Mouse (Mus musculus) inflammation-experienced regulatory T-cells, adult 16 weeks (primary cell): ENCODE results near the gene Cd3eap. TPM values are rescaled to one million over a fixed set of nuclear protein-coding genes. Genes with fewer than 3 reads are reported as not detected.

Experiments used
- polyA plus RNA-seq: library from polyadenylated mRNA; unstranded; fragments of 100-300 nt; shearing (Covaris generic); gene quantifications from one replicate; pipeline ENCODE4 v1.2.1, GENCODE M21; 2017

The Cd3eap gene
- 13.1 TPM for polyA plus RNA-seq

DNA sequence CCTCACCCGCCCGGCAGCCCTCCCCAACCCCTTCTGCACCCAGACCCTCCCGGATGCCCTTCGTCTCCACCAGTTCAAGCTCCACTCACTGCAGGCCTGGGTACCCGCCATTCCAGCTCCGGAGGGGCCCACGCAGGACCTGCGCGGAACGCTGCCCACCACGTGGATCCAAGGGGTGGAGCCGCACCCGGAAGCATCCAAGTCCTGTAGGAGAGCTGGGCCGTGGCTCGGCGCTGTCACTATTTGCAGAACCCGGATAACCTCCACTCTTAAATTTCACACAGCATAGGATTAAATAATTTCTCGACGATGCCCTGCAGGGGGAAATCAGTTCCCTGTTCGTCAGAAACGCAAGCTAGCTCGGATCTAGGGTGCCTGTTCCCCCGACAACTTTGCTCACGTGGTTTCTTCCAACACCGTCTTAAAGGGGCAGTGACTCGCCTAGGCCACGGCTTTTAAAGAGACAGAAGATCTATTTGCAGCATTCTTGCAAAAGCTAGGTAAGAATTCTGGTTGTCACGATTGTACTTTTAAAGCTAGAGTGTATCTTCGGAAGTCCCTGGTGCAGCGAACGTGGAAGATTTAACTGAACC lies at the start of gene Cd3eap, which contains the start of gene Ppp1r13l:
Cd3eap (minus strand) TSS at position 185 of the 593 bp plus-strand sequence.
Ppp1r13l (plus strand) TSS at position 451 of the 593 bp plus-strand sequence.

DNA sequence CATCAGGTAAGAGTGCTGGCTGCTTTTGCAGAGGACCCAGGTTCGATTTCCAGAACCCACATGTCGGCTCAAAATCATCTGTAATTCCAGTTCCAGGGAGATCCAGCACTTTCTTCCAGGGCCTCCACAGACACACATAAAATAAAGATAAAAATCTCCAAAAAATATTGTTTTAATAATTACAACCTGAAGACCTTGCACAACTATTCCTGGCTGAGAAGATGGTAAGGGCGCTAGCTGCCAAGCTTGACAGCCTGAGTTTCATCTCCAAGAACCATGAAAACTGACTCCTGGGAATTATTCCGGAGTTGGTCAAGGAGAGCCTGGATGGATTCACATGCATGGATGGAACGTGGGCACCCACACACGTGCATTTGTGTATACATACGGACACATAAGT lies 45.2 kb upstream of the Cd3eap start, which contains the start of gene Ckm:
Ckm (plus strand) TSS at position 301 of the 400 bp plus-strand sequence.

DNA sequence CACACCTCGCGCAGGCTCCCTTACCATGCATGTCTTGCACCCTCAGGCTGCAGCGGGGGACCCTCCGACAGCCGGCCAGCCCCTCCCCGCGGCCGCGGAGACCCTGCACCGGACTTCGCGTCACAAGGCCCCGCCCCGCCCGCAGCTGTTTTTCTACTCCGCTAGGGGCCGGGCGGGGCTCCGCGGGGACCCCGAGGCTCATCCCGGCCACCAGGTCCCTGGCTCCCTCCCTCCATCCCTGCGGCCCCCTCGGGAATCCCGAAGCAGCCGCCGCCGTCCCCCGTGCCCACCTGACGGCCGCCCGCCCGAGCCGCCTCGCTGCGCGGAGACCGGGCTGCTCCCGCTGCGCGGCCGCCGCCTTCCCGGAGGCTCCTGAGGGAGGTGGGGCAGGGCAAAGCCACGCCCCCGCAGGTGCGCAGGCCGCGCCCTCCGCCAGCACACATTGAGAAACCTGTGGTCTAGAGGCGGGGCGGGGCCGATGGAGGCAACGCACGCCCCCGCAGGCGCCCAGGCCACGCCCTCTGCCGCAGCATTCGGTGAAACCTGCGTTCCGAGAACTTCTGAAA lies 44.5 kb upstream of the Cd3eap start, which contains the start of gene Klc3:
Klc3 (minus strand) TSS at position 374 of the 566 bp plus-strand sequence.

DNA sequence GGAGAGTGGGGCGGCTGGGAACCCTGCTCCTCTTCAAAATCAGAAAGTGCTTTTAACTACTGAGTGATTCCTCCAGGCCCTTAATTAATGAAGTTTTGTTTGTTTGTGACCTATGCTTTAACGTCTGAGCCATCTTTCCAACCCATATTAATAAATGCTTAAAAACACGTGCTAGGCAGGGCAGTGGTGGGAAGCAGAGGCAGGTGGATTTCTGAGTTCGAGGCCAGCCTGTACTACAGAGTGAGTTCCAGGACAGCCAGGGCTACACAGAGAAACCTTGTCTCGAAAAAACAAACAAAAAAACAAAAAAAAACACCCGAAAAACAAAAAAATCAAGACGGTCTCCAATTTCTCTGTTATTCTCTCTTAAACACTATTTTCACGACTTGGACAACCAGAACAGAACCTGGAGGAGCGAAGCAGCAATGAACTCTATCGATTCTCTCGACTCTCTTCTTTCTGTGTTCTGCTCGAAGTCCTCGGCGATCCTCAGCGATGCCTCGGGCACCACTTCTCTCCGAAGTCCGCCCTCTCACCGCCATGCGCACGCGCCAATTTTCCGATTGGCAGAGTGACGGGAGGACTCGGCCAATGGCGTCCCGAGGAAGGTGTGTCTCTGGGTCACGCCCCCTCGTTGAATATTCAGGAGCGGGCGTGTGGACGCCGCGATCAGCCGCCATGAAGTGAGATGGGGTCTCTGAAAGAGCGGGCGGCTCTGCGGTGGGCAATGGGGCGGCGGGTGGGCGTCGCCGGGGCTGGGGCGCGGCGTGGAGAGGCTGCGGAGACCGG lies 22.3 kb upstream of the Cd3eap start, which contains the start of gene Ercc2:
Ercc2 (plus strand) TSS at position 634 of the 789 bp plus-strand sequence.

DNA sequence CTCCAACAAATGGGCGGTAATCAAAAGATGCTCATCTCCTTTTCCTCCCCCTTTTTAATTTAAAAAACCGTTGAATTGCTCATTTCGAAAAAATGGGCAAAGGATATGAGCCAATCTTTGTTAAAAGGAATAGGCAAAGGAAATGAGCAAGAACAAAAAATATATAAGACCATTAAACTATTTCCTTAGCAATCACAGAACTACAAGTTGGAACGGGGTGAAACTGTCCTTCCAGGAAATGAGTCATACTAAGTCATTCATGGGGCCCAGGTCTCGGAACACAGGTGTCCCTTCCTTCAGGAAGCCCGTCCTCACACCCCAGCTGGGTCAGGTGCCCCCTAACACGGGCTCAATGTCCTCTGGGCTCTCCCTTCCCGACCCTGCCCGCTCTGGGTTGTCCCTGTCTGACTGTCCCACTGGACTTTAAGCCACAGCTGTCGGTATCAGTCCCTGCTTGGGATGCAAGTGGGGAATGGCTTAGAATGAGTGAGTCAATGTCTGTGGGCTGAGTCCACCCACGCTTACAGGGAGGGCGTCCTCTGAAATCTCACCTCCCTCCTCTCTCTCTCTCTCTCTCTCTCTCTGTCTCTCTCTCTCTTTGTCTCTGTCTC lies 14.9 kb downstream of the Cd3eap start, which contains the start of gene Ercc1:
Ercc1 (plus strand) TSS at position 542 of the 611 bp plus-strand sequence.

GRCm38 (mm10) chr7:19309884-19310641 lies 49.2 kb downstream of the Cd3eap start, which contains the start of gene Fosb:
TSS of gene Fosb (minus strand) at chr7:19310051.

Other genes with a start within 250 kb of the Cd3eap start
- gene Gm4969, start 241.1 kb downstream of the Cd3eap start, polyA plus RNA-seq = not detected
- 36.5 TPM for gene Fbxo46, start 239.6 kb downstream of the Cd3eap start, polyA plus RNA-seq
- 14.1 TPM for gene Qpctl, start 210.2 kb downstream of the Cd3eap start, polyA plus RNA-seq
- 46.5 TPM for gene Snrpd2, start 209.8 kb downstream of the Cd3eap start, polyA plus RNA-seq
- gene Gipr, start 193.4 kb downstream of the Cd3eap start, polyA plus RNA-seq = not detected
- gene Eml2, start 183.1 kb downstream of the Cd3eap start, polyA plus RNA-seq = 38.3 TPM
- gene Gpr4, start 146.9 kb downstream of the Cd3eap start, polyA plus RNA-seq = 0.10 TPM
- 25.0 TPM for gene Opa3, start 131.1 kb downstream of the Cd3eap start, polyA plus RNA-seq
- 290 TPM for gene Vasp, start 87.7 kb downstream of the Cd3eap start, polyA plus RNA-seq
- gene Ppm1n, start 79.4 kb downstream of the Cd3eap start, polyA plus RNA-seq = 3.4 TPM
- not detected for gene Rtn2, start 76.9 kb downstream of the Cd3eap start, polyA plus RNA-seq
- 0.62 TPM for gene Fosb, start 49.4 kb downstream of the Cd3eap start, polyA plus RNA-seq
- gene Ercc1, start 14.7 kb downstream of the Cd3eap start, polyA plus RNA-seq = 98.2 TPM
- 0.45 TPM for gene Ppp1r13l, start 266 bp upstream of the Cd3eap start, polyA plus RNA-seq
- gene Ercc2, start 22.5 kb upstream of the Cd3eap start, polyA plus RNA-seq = 11.8 TPM
- 19.1 TPM for gene Klc3, start 44.6 kb upstream of the Cd3eap start, polyA plus RNA-seq
- gene Ckm, start 45.3 kb upstream of the Cd3eap start, polyA plus RNA-seq = not detected
- 2.1 TPM for gene Mark4, start 99.3 kb upstream of the Cd3eap start, polyA plus RNA-seq
- not detected for gene Exoc3l2, start 103.8 kb upstream of the Cd3eap start, polyA plus RNA-seq
- 0.56 TPM for gene Bloc1s3, start 148.9 kb upstream of the Cd3eap start, polyA plus RNA-seq
- 106 TPM for gene Trappc6a, start 148.9 kb upstream of the Cd3eap start, polyA plus RNA-seq
- not detected for gene Nkpd1, start 158.4 kb upstream of the Cd3eap start, polyA plus RNA-seq
- 5.9 TPM for gene Ppp1r37, start 203.6 kb upstream of the Cd3eap start, polyA plus RNA-seq
- gene Zfp296, start 217.8 kb upstream of the Cd3eap start, polyA plus RNA-seq = 2.6 TPM
- gene Gemin7, start 218.1 kb upstream of the Cd3eap start, polyA plus RNA-seq = 100 TPM
- 16.8 TPM for gene Clasrp, start 245.0 kb upstream of the Cd3eap start, polyA plus RNA-seq